Mouse (Mus musculus) cerebellum, adult 11 months (tissue): Measurements from ENCODE around the gene Entr1.

Experiments used
- DNase-seq: peaks from one replicate; pipeline ENCODE4 v3.0.0; 2022

The Entr1 gene

GRCm38 (mm10) chr2:26342044-26342443 is 47.1 kb downstream of the Entr1 start:
- peak; percentile 72 for DNase-seq

GRCm38 (mm10) chr2:26341510-26341981 is 47.6 kb downstream of the Entr1 start:
- no peak for DNase-seq

- no peak for DNase-seq
These were observed 49.9 kb downstream of the Entr1 start for GRCm38 (mm10) chr2:26339204-26339551.

- DNase-seq = peak; percentile 73
These were observed 50.6 kb downstream of the Entr1 start for GRCm38 (mm10) chr2:26338302-26339203.
